Mouse (Mus musculus): ENCODE measurements around the gene Rnf220. TPM values are rescaled to one million over a fixed set of nuclear protein-coding genes. Genes with fewer than 3 reads are reported as not detected.
A peak's percentile ranks its signal among the peaks of the same experiment; 100 is the strongest.

The Rnf220 gene
- polyA plus RNA-seq, 1 experiment from 2014 or later, result 56.3 TPM

GRCm38 (mm10) chr4:117297819-117298218 is 199.0 kb downstream of the Rnf220 start:
- Histone ChIP-seq H3K4me2 (ENCODE audit: low read depth, low read length) (no peak overlapping the region), H3K4me3 (ENCODE audit: low read depth, low read length) (no peak overlapping the region), H3K36me3 (ENCODE audit: control insufficient read depth, insufficient read depth, low read length) (no peaks in the 10 kb centered on the region), H3K9me3 (ENCODE audit: control insufficient read depth, low read length) (no peaks in the 10 kb centered on the region), H3K9ac (ENCODE audit: low read depth, low read length) (no peak overlapping the region), H3K27me3 (replicated peaks; ENCODE audit: control insufficient read depth, insufficient read depth, low read length) (peaks cover 21% of the 10 kb centered on the region), H3K27ac (replicated peaks; ENCODE audit: low read depth, low read length) (no peak overlapping the region), H3K4me1 (ENCODE audit: control insufficient read depth, insufficient read depth, low read length) (no peaks in the 10 kb centered on the region)
- DNase-seq (ENCODE audit: low spot score) (no peak), ATAC-seq (ENCODE audit: low read depth) (no peak)
- WGBS, result 68% methylated on average over 9 of the region's 9 CpGs

- H3K27me3 ChIP-seq (replicated peaks; ENCODE audit: control insufficient read depth, insufficient read depth, low read length), result peaks cover 13% of the 10 kb centered on the region
- H3K9ac ChIP-seq (ENCODE audit: low read depth, low read length), result no peak overlapping the region
- H3K4me1 ChIP-seq (ENCODE audit: control insufficient read depth, insufficient read depth, low read length), result no peaks in the 10 kb centered on the region
- H3K36me3 ChIP-seq (ENCODE audit: control insufficient read depth, insufficient read depth, low read length), result no peaks in the 10 kb centered on the region
- no peak overlapping the region for H3K4me2 ChIP-seq (ENCODE audit: low read depth, low read length)
- H3K27ac ChIP-seq (replicated peaks; ENCODE audit: low read depth, low read length), result no peak overlapping the region
- no peak for ATAC-seq (ENCODE audit: low read depth)
- 75% methylated on average over 19 of the region's 19 CpGs for WGBS
- H3K9me3 ChIP-seq (ENCODE audit: control insufficient read depth, low read length), result no peaks in the 10 kb centered on the region
- no peak overlapping the region for H3K4me3 ChIP-seq (ENCODE audit: low read depth, low read length)
- no peak for DNase-seq (ENCODE audit: low spot score)
Observed at GRCm38 (mm10) chr4:117296849-117297593, 199.8 kb downstream of the Rnf220 start.

GRCm38 (mm10) chr4:117291696-117292095 is 205.2 kb downstream of the Rnf220 start:
- Histone ChIP-seq H3K27me3 (replicated peaks; ENCODE audit: control insufficient read depth, insufficient read depth, low read length) (no peaks in the 10 kb centered on the region), H3K27ac (replicated peaks; ENCODE audit: low read depth, low read length) (no peak overlapping the region), H3K4me3 (ENCODE audit: low read depth, low read length) (no peak overlapping the region), H3K36me3 (ENCODE audit: control insufficient read depth, insufficient read depth, low read length) (peaks cover 11% of the 10 kb centered on the region), H3K9me3 (ENCODE audit: control insufficient read depth, low read length) (no peaks in the 10 kb centered on the region), H3K4me2 (ENCODE audit: low read depth, low read length) (no peak overlapping the region), H3K4me1 (ENCODE audit: control insufficient read depth, insufficient read depth, low read length) (0 out of 2 replicates have a peak, but pooled peaks cover 13% of the 10 kb centered on the region), H3K9ac (ENCODE audit: low read depth, low read length) (no peak overlapping the region)
- ATAC-seq (ENCODE audit: low read depth) (no peak), DNase-seq (ENCODE audit: low spot score) (no peak)
- 78% methylated on average over 2 of the region's 2 CpGs for WGBS

- Histone ChIP-seq H3K9ac (ENCODE audit: low read depth, low read length) (peak overlapping the region; percentile 85), H3K36me3 (ENCODE audit: control insufficient read depth, insufficient read depth, low read length) (peaks cover 37% of the 10 kb centered on the region), H3K4me2 (ENCODE audit: low read depth, low read length) (peak overlapping the region; percentile 86), H3K4me3 (ENCODE audit: low read depth, low read length) (peak overlapping the region; percentile 82), H3K4me1 (ENCODE audit: control insufficient read depth, insufficient read depth, low read length) (0 out of 2 replicates have a peak, but pooled peaks cover 13% of the 10 kb centered on the region), H3K27ac (replicated peaks; ENCODE audit: low read depth, low read length) (peak overlapping the region; percentile 94), H3K9me3 (ENCODE audit: control insufficient read depth, low read length) (no peaks in the 10 kb centered on the region), H3K27me3 (replicated peaks; ENCODE audit: control insufficient read depth, insufficient read depth, low read length) (no peaks in the 10 kb centered on the region)
- ATAC-seq (ENCODE audit: low read depth), result peak; percentile 96
- peak; percentile 92 for DNase-seq (ENCODE audit: low spot score)
- 1% methylated on average over 22 of the region's 80 CpGs for WGBS
Observed at GRCm38 (mm10) chr4:117288927-117289801, 207.7 kb downstream of the Rnf220 start.

GRCm38 (mm10) chr4:117288277-117288926 is 208.4 kb downstream of the Rnf220 start:
- Histone ChIP-seq H3K4me2 (ENCODE audit: low read depth, low read length) (peak overlapping the region; percentile 86), H3K27ac (replicated peaks; ENCODE audit: low read depth, low read length) (peak overlapping the region; percentile 94), H3K9ac (ENCODE audit: low read depth, low read length) (peak overlapping the region; percentile 85), H3K9me3 (ENCODE audit: control insufficient read depth, low read length) (no peaks in the 10 kb centered on the region), H3K36me3 (ENCODE audit: control insufficient read depth, insufficient read depth, low read length) (peaks cover 44% of the 10 kb centered on the region), H3K4me3 (ENCODE audit: low read depth, low read length) (peak overlapping the region; percentile 82), H3K4me1 (ENCODE audit: control insufficient read depth, insufficient read depth, low read length) (0 out of 2 replicates have a peak, but pooled peaks cover 13% of the 10 kb centered on the region), H3K27me3 (replicated peaks; ENCODE audit: control insufficient read depth, insufficient read depth, low read length) (no peaks in the 10 kb centered on the region)
- ATAC-seq (ENCODE audit: low read depth), result no peak
- no peak for DNase-seq (ENCODE audit: low spot score)
- WGBS, result 24% methylated on average over 25 of the region's 25 CpGs

- Histone ChIP-seq H3K27ac (replicated peaks; ENCODE audit: low read depth, low read length) (no peak overlapping the region), H3K36me3 (ENCODE audit: control insufficient read depth, insufficient read depth, low read length) (peaks cover 82% of the 10 kb centered on the region), H3K4me2 (ENCODE audit: low read depth, low read length) (no peak overlapping the region), H3K27me3 (replicated peaks; ENCODE audit: control insufficient read depth, insufficient read depth, low read length) (no peaks in the 10 kb centered on the region), H3K4me1 (ENCODE audit: control insufficient read depth, insufficient read depth, low read length) (0 out of 2 replicates have a peak, but pooled peaks cover 9% of the 10 kb centered on the region), H3K9me3 (ENCODE audit: control insufficient read depth, low read length) (no peaks in the 10 kb centered on the region), H3K4me3 (ENCODE audit: low read depth, low read length) (no peak overlapping the region), H3K9ac (ENCODE audit: low read depth, low read length) (no peak overlapping the region)
- WGBS, result 48% methylated on average over 4 of the region's 4 CpGs
- ATAC-seq (ENCODE audit: low read depth), result no peak
- no peak for DNase-seq (ENCODE audit: low spot score)
Observed at GRCm38 (mm10) chr4:117284363-117284762, 212.5 kb downstream of the Rnf220 start.

GRCm38 (mm10) chr4:117283271-117284191 is 213.3 kb downstream of the Rnf220 start:
- DNase-seq (ENCODE audit: low spot score) (peak; percentile 70), ATAC-seq (ENCODE audit: low read depth) (peak; percentile 71)
- peaks cover 88% of the 10 kb centered on the region for H3K36me3 ChIP-seq (ENCODE audit: control insufficient read depth, insufficient read depth, low read length)
- no peaks in the 10 kb centered on the region for H3K27me3 ChIP-seq (replicated peaks; ENCODE audit: control insufficient read depth, insufficient read depth, low read length)
- H3K4me3 ChIP-seq (ENCODE audit: low read depth, low read length), result no peak overlapping the region
- no peak overlapping the region for H3K4me2 ChIP-seq (ENCODE audit: low read depth, low read length)
- no peaks in the 10 kb centered on the region for H3K9me3 ChIP-seq (ENCODE audit: control insufficient read depth, low read length)
- WGBS, result 40% methylated on average over 22 of the region's 22 CpGs
- no peak overlapping the region for H3K9ac ChIP-seq (ENCODE audit: low read depth, low read length)
- H3K27ac ChIP-seq (replicated peaks; ENCODE audit: low read depth, low read length), result 0 out of 2 replicates have a peak overlapping the region, but pooled peaks have one; percentile 34
- H3K4me1 ChIP-seq (ENCODE audit: control insufficient read depth, insufficient read depth, low read length), result 0 out of 2 replicates have a peak, but pooled peaks cover 8% of the 10 kb centered on the region

Data from embryonic facial prominence, embryonic 14.5 days (tissue).